Comparison of ENCODE assay signal across 8 mouse cellular contexts in genomic region chr7:84086039-84086829, GRCm38 (mm10). TPM values are rescaled to one million over a fixed set of nuclear protein-coding genes. Genes with fewer than 3 reads are reported as not detected.
DNase-seq lines count a peak whose midpoint lies in the region; ATAC-seq and TF ChIP-seq lines count a peak whose summit lies in the region.

Gene Cemip, minus strand, starts transcription at chr7:84086502.

- peak within 1 kb of the TSS; percentile 74 for H3K4me3 ChIP-seq in gastrocnemius, adult 2 months
- peak within 1 kb of the TSS; percentile 59 for H3K4me3 ChIP-seq in hindbrain, embryonic 15.5 days

- no peak within 1 kb of the TSS for H3K27ac ChIP-seq in gastrocnemius, adult 2 months
- H3K27ac ChIP-seq in hindbrain, embryonic 15.5 days (replicated peaks), result no peak within 1 kb of the TSS

- H3K9ac ChIP-seq in hindbrain, embryonic 15.5 days, result peak within 1 kb of the TSS; percentile 50

- no peaks in the 10 kb centered on the region for H3K36me3 ChIP-seq in hindbrain, embryonic 15.5 days

- peaks cover 20% of the 10 kb centered on the region for H3K4me1 ChIP-seq in hindbrain, embryonic 15.5 days (replicated peaks)

- intact Hi-C loops in gastrocnemius, adult 2 months (cut with DNase I), result loop anchor here (1.0 to 5.0 kb wide), 3 partner anchors 66 to 271 kb away; partner anchors contain the start of gene Abhd17c

- peaks cover 22% of the 10 kb centered on the region; the same call in 1 of the 2 replicates for H3K27me3 ChIP-seq in hindbrain, embryonic 15.5 days

- peak; percentile 88 for ATAC-seq in hindbrain, embryonic 15.5 days (ENCODE audit: low FRiP score, low read depth)

- no peaks in the 10 kb centered on the region for H3K9me3 ChIP-seq in hindbrain, embryonic 15.5 days

- peak; percentile 92; the same call in 1 of the 2 replicates for TF ChIP-seq CTCF in gastrocnemius, adult 2 months (IDR thresholded peaks at IDR 0.05)

- 1% methylated on average over 54 of the region's 54 CpGs for WGBS in hindbrain, embryonic 15.5 days

- peak; percentile 38 for DNase-seq in WW6 (ENCODE audit: low read depth, low spot score)
- peak; percentile 86 to 91 for DNase-seq in cerebellum, postnatal 4 days (ENCODE audit: low spot score in 2 of 2)
- peak; percentile 86 for DNase-seq in gastrocnemius, adult 2 months
- DNase-seq in layer of hippocampus, postnatal 36 days, result peak; percentile 87
- DNase-seq in lung, postnatal 10 days, result peak; percentile 93
- DNase-seq in retina, postnatal 1 day, result peak; percentile 87
- peak; percentile 71 for DNase-seq in thymus, postnatal 25 days

- H3K4me2 ChIP-seq in hindbrain, embryonic 15.5 days, result peak within 1 kb of the TSS; percentile 94

RNA-seq across cellular contexts. Expression of gene Cemip, which starts in this region (rescaled TPM):
- total RNA-seq in gastrocnemius, adult 2 months (2021), result not detected
- 0.62 and 0.94 TPM in 2 replicates for polyA plus RNA-seq in hindbrain, embryonic 15.5 days (2015; fragmentation: Nextera tagmentation; extraction: Ambion mirVana)
- 10 to 100 TPM; 21.0 to 24.1 TPM for total RNA-seq in layer of hippocampus, postnatal 36 days (2021)

Comparison
In these comparisons a context has a peak if more than half of its experiments do, and no peak if none do; other contexts are left out.
1. RNA of gene Cemip (total RNA-seq): 21.0 to 24.1 TPM in layer of hippocampus, postnatal 36 days; not detected in gastrocnemius, adult 2 months; every median in the first group is over 10 times any median in the second.
2. Peak in DNase-seq and H3K4me3 ChIP-seq in gastrocnemius, adult 2 months; RNA of the gene not detected or under 1 TPM.
3. Peak in ATAC-seq, H3K4me3 ChIP-seq, H3K9ac ChIP-seq and H3K4me2 ChIP-seq in hindbrain, embryonic 15.5 days; RNA of the gene not detected or under 1 TPM.
4. DNase-seq: peak in every context shown above with its lines; median percentile 93 in lung, postnatal 10 days; 88 in cerebellum, postnatal 4 days; 87 in layer of hippocampus, postnatal 36 days; 87 in retina, postnatal 1 day; 86 in gastrocnemius, adult 2 months; 71 in thymus, postnatal 25 days; 38 in WW6.